Mouse (Mus musculus): Measurements from ENCODE around the gene Prn. TPM values are rescaled to one million over a fixed set of nuclear protein-coding genes. Genes with fewer than 3 reads are reported as not detected.

Prn gene
- polyA plus RNA-seq, 1 experiment = not detected

DNA sequence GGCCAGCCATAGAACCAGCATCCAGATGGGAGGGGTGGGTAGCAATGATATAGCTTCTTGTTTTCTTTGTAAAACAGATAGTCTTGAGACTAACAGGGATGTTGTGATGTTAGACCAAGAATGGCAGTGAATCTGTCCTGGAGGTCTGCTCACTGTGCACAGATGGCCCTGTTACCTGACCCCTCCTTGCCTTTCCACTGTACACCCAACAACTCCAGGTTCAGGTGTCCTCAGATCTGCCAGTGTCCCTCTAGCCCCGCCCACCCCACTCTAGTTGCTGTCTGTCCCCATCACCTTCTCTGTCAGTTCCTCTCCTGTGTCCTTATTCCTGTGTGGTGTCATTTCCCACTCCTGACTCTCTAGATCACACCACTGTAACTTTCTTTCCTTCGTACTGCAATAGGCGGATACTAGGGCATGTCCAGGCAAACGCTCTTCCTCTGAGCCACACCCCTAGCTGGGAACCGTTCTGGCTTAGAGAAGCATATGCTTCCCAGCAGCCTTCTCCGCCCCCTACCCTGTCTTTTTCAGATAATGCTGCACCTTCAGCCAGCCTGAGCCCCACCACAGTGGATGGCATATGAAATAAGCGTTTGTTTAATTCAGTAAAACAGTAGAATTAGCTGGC is 22.6 kb downstream of the Prn start:
- no peak overlapping the region for H3K4me3 ChIP-seq (replicated peaks; ENCODE audit: extremely low read depth, low read depth, low read length)
- DNase-seq = no peak
- WGBS = 57% methylated on average over 7 of the region's 7 CpGs
- peaks cover 5% of the 10 kb centered on the region; the same call in 1 of the 2 replicates for H3K4me1 ChIP-seq (ENCODE audit: control insufficient read depth, insufficient read depth, low read length)
- TF ChIP-seq CTCF (IDR thresholded peaks at IDR 0.05; ENCODE audit: insufficient read depth, low read length) (no peak), POLR2A (IDR thresholded peaks at IDR 0.05; ENCODE audit: borderline replicate concordance, extremely low read depth, low read depth, low read length) (no peak)

DNA sequence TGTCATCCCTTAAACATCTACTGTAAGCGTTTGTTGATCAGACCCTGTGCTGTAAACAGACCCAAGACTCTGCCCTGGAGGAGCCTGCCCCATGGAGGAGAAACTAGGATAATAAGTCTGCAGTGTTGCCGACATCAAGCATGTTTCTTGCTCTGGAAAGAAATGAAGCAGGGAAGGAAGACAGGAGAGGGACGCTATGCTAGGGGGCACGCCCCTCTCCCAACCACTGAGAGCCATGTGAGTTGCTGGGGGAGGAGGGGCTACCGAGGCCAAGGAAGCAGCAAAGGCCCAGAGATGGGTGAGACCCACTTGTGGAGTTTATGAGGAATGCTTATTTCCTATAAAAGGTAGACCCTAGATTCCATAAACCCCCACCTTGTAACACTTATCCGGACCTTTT is 23.3 kb downstream of the Prn start:
- Histone ChIP-seq H3K4me3 (replicated peaks; ENCODE audit: extremely low read depth, low read depth, low read length) (no peak overlapping the region), H3K4me1 (ENCODE audit: control insufficient read depth, insufficient read depth, low read length) (peaks cover 5% of the 10 kb centered on the region; the same call in 1 of the 2 replicates)
- TF ChIP-seq CTCF (IDR thresholded peaks at IDR 0.05; ENCODE audit: insufficient read depth, low read length) (no peak), POLR2A (IDR thresholded peaks at IDR 0.05; ENCODE audit: borderline replicate concordance, extremely low read depth, low read depth, low read length) (no peak)
- no peak for DNase-seq
- WGBS = 32% methylated on average over 6 of the region's 6 CpGs

DNA sequence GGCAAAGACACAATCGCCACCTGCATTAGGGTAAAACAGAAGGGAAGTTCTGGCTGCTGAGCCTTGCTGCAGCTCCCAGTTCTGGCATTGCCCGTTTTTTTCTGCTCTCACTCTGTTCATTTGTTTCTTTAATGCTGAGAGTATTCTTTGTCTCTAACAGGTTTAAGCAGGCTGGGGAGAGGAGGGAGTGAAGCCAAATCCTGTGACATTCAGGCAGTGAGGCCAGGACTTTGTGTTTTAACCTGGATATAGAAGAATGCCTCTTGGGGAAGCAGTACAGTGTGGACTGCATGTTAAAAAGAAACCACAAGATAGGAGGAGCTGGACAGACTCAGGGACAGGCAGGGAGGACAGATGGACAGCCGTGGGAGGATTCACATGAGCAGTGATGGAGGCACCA is 23.8 kb downstream of the Prn start:
- 45% methylated on average over 3 of the region's 3 CpGs for WGBS
- TF ChIP-seq POLR2A (IDR thresholded peaks at IDR 0.05; ENCODE audit: borderline replicate concordance, extremely low read depth, low read depth, low read length) (no peak), CTCF (IDR thresholded peaks at IDR 0.05; ENCODE audit: insufficient read depth, low read length) (no peak)
- Histone ChIP-seq H3K4me1 (ENCODE audit: control insufficient read depth, insufficient read depth, low read length) (peaks cover 5% of the 10 kb centered on the region; the same call in 1 of the 2 replicates), H3K4me3 (replicated peaks; ENCODE audit: extremely low read depth, low read depth, low read length) (no peak overlapping the region)
- DNase-seq = no peak

- H3K4me1 ChIP-seq (ENCODE audit: control insufficient read depth, insufficient read depth, low read length) = peaks cover 5% of the 10 kb centered on the region; the same call in 1 of the 2 replicates
- TF ChIP-seq POLR2A (IDR thresholded peaks at IDR 0.05; ENCODE audit: borderline replicate concordance, extremely low read depth, low read depth, low read length) = no peak
- no peak for TF ChIP-seq CTCF (IDR thresholded peaks at IDR 0.05; ENCODE audit: insufficient read depth, low read length)
- WGBS = 93% methylated on average over 2 of the region's 2 CpGs
Measured at GRCm38 (mm10) chr2:131934243-131934642, 24.5 kb downstream of the Prn start.

GRCm38 (mm10) chr2:131935390-131936105 is 25.8 kb downstream of the Prn start:
- no peak overlapping the region for H3K4me3 ChIP-seq (replicated peaks; ENCODE audit: extremely low read depth, low read depth, low read length)
- TF ChIP-seq CTCF (IDR thresholded peaks at IDR 0.05; ENCODE audit: insufficient read depth, low read length) (peak; percentile 46; the same call in 1 of the 2 replicates), POLR2A (IDR thresholded peaks at IDR 0.05; ENCODE audit: borderline replicate concordance, extremely low read depth, low read depth, low read length) (no peak)
- H3K4me1 ChIP-seq (ENCODE audit: control insufficient read depth, insufficient read depth, low read length) = peaks cover 5% of the 10 kb centered on the region; the same call in 1 of the 2 replicates
- WGBS = 33% methylated on average over 10 of the region's 10 CpGs
- DNase-seq = peak; percentile 50

More at GRCm38 (mm10) chr2:131934243-131934642, 24.5 kb downstream of the Prn start:
- DNase-seq = no peak
- H3K4me3 ChIP-seq (replicated peaks; ENCODE audit: extremely low read depth, low read depth, low read length) = no peak overlapping the region

DNA sequence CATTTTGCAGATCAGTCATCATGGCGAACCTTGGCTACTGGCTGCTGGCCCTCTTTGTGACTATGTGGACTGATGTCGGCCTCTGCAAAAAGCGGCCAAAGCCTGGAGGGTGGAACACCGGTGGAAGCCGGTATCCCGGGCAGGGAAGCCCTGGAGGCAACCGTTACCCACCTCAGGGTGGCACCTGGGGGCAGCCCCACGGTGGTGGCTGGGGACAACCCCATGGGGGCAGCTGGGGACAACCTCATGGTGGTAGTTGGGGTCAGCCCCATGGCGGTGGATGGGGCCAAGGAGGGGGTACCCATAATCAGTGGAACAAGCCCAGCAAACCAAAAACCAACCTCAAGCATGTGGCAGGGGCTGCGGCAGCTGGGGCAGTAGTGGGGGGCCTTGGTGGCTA is 26.7 kb downstream of the Prn start:
- TF ChIP-seq CTCF (IDR thresholded peaks at IDR 0.05; ENCODE audit: insufficient read depth, low read length) = no peak
- no peak for DNase-seq
- 98% methylated on average over 10 of the region's 10 CpGs for WGBS
- H3K4me3 ChIP-seq (replicated peaks; ENCODE audit: extremely low read depth, low read depth, low read length) = no peak overlapping the region
- H3K4me1 ChIP-seq (ENCODE audit: control insufficient read depth, insufficient read depth, low read length) = peaks cover 5% of the 10 kb centered on the region; the same call in 1 of the 2 replicates

DNA sequence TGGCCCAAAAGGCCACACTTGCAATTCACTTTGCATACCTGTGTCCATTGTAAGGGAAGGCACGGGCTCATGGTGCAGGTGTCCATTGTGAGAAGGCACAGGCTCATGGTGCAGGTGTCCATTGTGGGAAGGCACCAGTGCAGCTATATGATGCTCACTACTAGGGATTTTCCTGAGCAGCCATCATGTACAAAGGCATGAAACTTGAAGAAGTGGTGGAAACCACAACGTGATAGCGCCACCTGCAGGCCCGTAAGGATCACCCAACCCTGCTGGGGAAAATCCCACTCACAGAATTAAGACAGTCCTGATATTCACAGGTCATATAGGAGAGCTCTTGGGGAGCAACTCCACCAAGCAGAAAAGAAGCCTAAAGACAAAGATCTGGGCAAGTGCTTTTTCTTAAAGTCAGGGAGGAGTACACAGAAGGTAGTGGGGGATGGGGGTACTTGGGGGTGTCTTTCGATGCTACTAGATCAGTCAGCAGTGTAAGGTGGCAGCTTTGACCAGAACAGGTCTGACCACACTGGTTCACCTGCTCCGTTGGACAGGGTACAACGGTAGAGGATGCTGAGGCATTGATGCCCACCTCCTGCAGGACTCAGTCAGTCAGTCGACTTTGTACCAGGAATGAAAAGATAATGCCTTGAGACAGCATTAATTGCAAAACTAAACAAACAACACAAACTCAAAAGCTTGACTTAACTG is 29.8 kb downstream of the Prn start:
- DNase-seq = peak; percentile 48
- TF ChIP-seq CTCF (IDR thresholded peaks at IDR 0.05; ENCODE audit: insufficient read depth, low read length) = peak; percentile 80
- TF ChIP-seq POLR2A (IDR thresholded peaks at IDR 0.05; ENCODE audit: borderline replicate concordance, extremely low read depth, low read depth, low read length) = no peak
- H3K4me1 ChIP-seq (ENCODE audit: control insufficient read depth, insufficient read depth, low read length) = 0 out of 2 replicates have a peak, but pooled peaks cover 2% of the 10 kb centered on the region
- H3K4me3 ChIP-seq (replicated peaks; ENCODE audit: extremely low read depth, low read depth, low read length) = no peak overlapping the region
- WGBS = 43% methylated on average over 8 of the region's 8 CpGs

DNA sequence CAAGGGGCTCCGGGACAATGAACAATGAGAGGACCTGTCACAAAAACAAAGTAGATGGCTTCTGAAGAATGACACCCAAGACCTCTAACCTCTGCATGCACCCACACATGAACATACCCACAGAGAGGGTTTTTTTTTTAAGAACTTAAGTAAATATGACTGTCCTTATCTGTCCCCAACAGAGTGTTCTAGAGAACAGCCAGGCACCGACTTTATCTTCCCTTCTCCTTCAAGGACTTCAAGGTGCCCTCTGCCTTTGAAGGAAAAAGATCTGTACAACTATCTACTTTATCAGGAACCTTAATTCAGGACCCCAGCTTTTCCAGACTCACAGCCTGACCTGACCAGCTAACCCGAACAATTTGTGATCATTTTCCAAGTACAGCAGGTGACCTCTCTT is 30.7 kb downstream of the Prn start:
- TF ChIP-seq CTCF (IDR thresholded peaks at IDR 0.05; ENCODE audit: insufficient read depth, low read length) = no peak
- TF ChIP-seq POLR2A (IDR thresholded peaks at IDR 0.05; ENCODE audit: borderline replicate concordance, extremely low read depth, low read depth, low read length) = no peak
- no peak overlapping the region for H3K4me3 ChIP-seq (replicated peaks; ENCODE audit: extremely low read depth, low read depth, low read length)
- H3K4me1 ChIP-seq (ENCODE audit: control insufficient read depth, insufficient read depth, low read length) = 0 out of 2 replicates have a peak, but pooled peaks cover 1% of the 10 kb centered on the region
- no peak for DNase-seq
- WGBS = 45% methylated on average over 3 of the region's 3 CpGs

DNA sequence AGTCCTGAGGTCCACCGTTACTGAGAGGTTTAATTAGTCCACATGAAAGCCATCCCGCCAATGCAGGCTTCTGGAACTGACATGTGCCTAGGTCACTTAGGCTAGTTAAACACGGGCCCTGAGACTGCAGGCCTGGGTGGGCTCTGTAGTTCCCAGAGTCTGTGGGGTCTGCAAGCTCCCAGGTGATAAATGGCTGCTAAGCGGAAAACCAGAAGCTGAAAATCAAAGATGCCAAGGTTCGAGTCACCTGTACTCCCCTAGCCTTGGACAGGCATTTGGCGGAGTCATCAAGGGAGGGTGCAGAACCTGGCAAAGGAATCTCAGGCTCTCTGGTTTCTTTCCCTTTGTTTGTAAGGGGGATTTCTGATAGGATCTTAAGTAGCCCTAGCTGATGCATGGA is 31.7 kb downstream of the Prn start:
- no peak for DNase-seq
- H3K4me1 ChIP-seq (ENCODE audit: control insufficient read depth, insufficient read depth, low read length) = no peaks in the 10 kb centered on the region
- TF ChIP-seq CTCF (IDR thresholded peaks at IDR 0.05; ENCODE audit: insufficient read depth, low read length) = no peak
- TF ChIP-seq POLR2A (IDR thresholded peaks at IDR 0.05; ENCODE audit: borderline replicate concordance, extremely low read depth, low read depth, low read length) = no peak
- WGBS = 88% methylated on average over 6 of the region's 6 CpGs
- H3K4me3 ChIP-seq (replicated peaks; ENCODE audit: extremely low read depth, low read depth, low read length) = no peak overlapping the region

Measured in lung, adult 2 months (tissue).